Mouse (Mus musculus): ENCODE results near the gene Pcyt1b. TPM values are rescaled to one million over a fixed set of nuclear protein-coding genes. Genes with fewer than 3 reads are reported as not detected.

Gene Pcyt1b
- polyA plus RNA-seq (2015; fragmentation: Nextera tagmentation; extraction: Ambion mirVana): 2.0 and 2.1 TPM in 2 replicates

GRCm38 (mm10) chrX:93654218-93655002 is at the start of gene Pcyt1b:
Gene Pcyt1b (plus strand): TSS chrX:93654863.
- no peak within 1 kb of the TSS for H3K4me2 ChIP-seq (ENCODE audit: low read depth, low read length)
- no peaks in the 10 kb centered on the region for H3K9me3 ChIP-seq (ENCODE audit: low read length)

GRCm38 (mm10) chrX:93630256-93630655 is 24.4 kb upstream of the Pcyt1b start:
- no peak for DNase-seq
- peak overlapping the region; percentile 78 for H3K4me2 ChIP-seq (ENCODE audit: low read depth, low read length)
- 48% methylated on average over 1 of the region's 1 CpGs for whole genome bisulfite sequencing (ENCODE audit: insufficient replicate concordance)
- H3K27ac ChIP-seq (ENCODE audit: low read depth): no peak overlapping the region
- TF ChIP-seq CTCF (IDR thresholded peaks at IDR 0.05; ENCODE audit: low read depth): no peak
- TF ChIP-seq EP300 (IDR thresholded peaks at IDR 0.05; ENCODE audit: low read depth): no peak
- no peaks in the 10 kb centered on the region for H3K27me3 ChIP-seq (ENCODE audit: insufficient read depth, low read length)
- H3K9ac ChIP-seq (replicated peaks): no peak overlapping the region
- no peak for ATAC-seq
- peaks cover 4% of the 10 kb centered on the region; the same call in 1 of the 2 replicates for H3K4me1 ChIP-seq (ENCODE audit: insufficient read depth)
- peak overlapping the region; percentile 74 for H3K4me3 ChIP-seq (ENCODE audit: low read depth, low read length)
- no peaks in the 10 kb centered on the region for H3K36me3 ChIP-seq (replicated peaks; ENCODE audit: insufficient read depth, low read length)
- no peaks in the 10 kb centered on the region for H3K9me3 ChIP-seq (ENCODE audit: low read length)

More at GRCm38 (mm10) chrX:93654218-93655002, at the start of gene Pcyt1b:
- Histone ChIP-seq H3K4me1 (ENCODE audit: insufficient read depth) (no peaks in the 10 kb centered on the region), H3K36me3 (replicated peaks; ENCODE audit: insufficient read depth, low read length) (no peaks in the 10 kb centered on the region), H3K9ac (replicated peaks) (no peak within 1 kb of the TSS), H3K27me3 (ENCODE audit: insufficient read depth, low read length) (no peaks in the 10 kb centered on the region), H3K27ac (ENCODE audit: low read depth) (no peak within 1 kb of the TSS), H3K4me3 (ENCODE audit: low read depth, low read length) (no peak within 1 kb of the TSS)
- no peak for DNase-seq
- peak; percentile 21 for ATAC-seq
- 34% methylated on average over 3 of the region's 3 CpGs for WGBS (ENCODE audit: insufficient replicate concordance)
- TF ChIP-seq CTCF (IDR thresholded peaks at IDR 0.05; ENCODE audit: low read depth): no peak
- TF ChIP-seq EP300 (IDR thresholded peaks at IDR 0.05; ENCODE audit: low read depth): no peak

- H3K4me2 ChIP-seq (ENCODE audit: low read depth, low read length): peak within 1 kb of the TSS; percentile 78
- WGBS (ENCODE audit: insufficient replicate concordance): 20% methylated on average over 53 of the region's 53 CpGs
- H3K4me3 ChIP-seq (ENCODE audit: low read depth, low read length): peak within 1 kb of the TSS; percentile 74
- H3K9ac ChIP-seq (replicated peaks): peak within 1 kb of the TSS; percentile 66
- no peaks in the 10 kb centered on the region for H3K27me3 ChIP-seq (ENCODE audit: insufficient read depth, low read length)
- H3K27ac ChIP-seq (ENCODE audit: low read depth): peak within 1 kb of the TSS; percentile 62
- peak; percentile 86 for DNase-seq
- TF ChIP-seq EP300 (IDR thresholded peaks at IDR 0.05; ENCODE audit: low read depth) (0 out of 2 replicates have a peak, but pooled peaks have one; percentile 23), CTCF (IDR thresholded peaks at IDR 0.05; ENCODE audit: low read depth) (no peak)
- no peaks in the 10 kb centered on the region for H3K36me3 ChIP-seq (replicated peaks; ENCODE audit: insufficient read depth, low read length)
- ATAC-seq: peak; percentile 100
- peaks cover 4% of the 10 kb centered on the region; the same call in 1 of the 2 replicates for H3K4me1 ChIP-seq (ENCODE audit: insufficient read depth)
- H3K9me3 ChIP-seq (ENCODE audit: low read length): no peaks in the 10 kb centered on the region
These were observed 22.8 kb upstream of the Pcyt1b start, which contains the start of gene Pola1 for GRCm38 (mm10) chrX:93631657-93632449. Gene Pola1 (minus strand): TSS chrX:93632155.

- H3K27ac ChIP-seq (ENCODE audit: low read depth): no peak overlapping the region
- no peak overlapping the region for H3K4me3 ChIP-seq (ENCODE audit: low read depth, low read length)
- H3K4me2 ChIP-seq (ENCODE audit: low read depth, low read length): no peak overlapping the region
- H3K9ac ChIP-seq (replicated peaks): no peak overlapping the region
- H3K4me1 ChIP-seq (ENCODE audit: insufficient read depth): peaks cover 4% of the 10 kb centered on the region; the same call in 1 of the 2 replicates
- no peak for ATAC-seq
- no peaks in the 10 kb centered on the region for H3K27me3 ChIP-seq (ENCODE audit: insufficient read depth, low read length)
- no peak for DNase-seq
- H3K36me3 ChIP-seq (replicated peaks; ENCODE audit: insufficient read depth, low read length): no peaks in the 10 kb centered on the region
- 67% methylated on average over 2 of the region's 2 CpGs for WGBS (ENCODE audit: insufficient replicate concordance)
- no peaks in the 10 kb centered on the region for H3K9me3 ChIP-seq (ENCODE audit: low read length)
- TF ChIP-seq EP300 (IDR thresholded peaks at IDR 0.05; ENCODE audit: low read depth) (no peak), CTCF (IDR thresholded peaks at IDR 0.05; ENCODE audit: low read depth) (no peak)
These were observed 19.7 kb upstream of the Pcyt1b start for GRCm38 (mm10) chrX:93634861-93635375.

- Histone ChIP-seq H3K4me3 (ENCODE audit: low read depth, low read length) (no peak overlapping the region), H3K4me1 (ENCODE audit: insufficient read depth) (no peaks in the 10 kb centered on the region), H3K9me3 (ENCODE audit: low read length) (no peaks in the 10 kb centered on the region), H3K4me2 (ENCODE audit: low read depth, low read length) (no peak overlapping the region), H3K9ac (replicated peaks) (no peak overlapping the region), H3K27me3 (ENCODE audit: insufficient read depth, low read length) (no peaks in the 10 kb centered on the region), H3K27ac (ENCODE audit: low read depth) (no peak overlapping the region), H3K36me3 (replicated peaks; ENCODE audit: insufficient read depth, low read length) (no peaks in the 10 kb centered on the region)
- ATAC-seq (no peak), DNase-seq (no peak)
- 73% methylated on average over 3 of the region's 3 CpGs for WGBS (ENCODE audit: insufficient replicate concordance)
- TF ChIP-seq EP300 (IDR thresholded peaks at IDR 0.05; ENCODE audit: low read depth) (no peak), CTCF (IDR thresholded peaks at IDR 0.05; ENCODE audit: low read depth) (no peak)
These were observed 11.1 kb upstream of the Pcyt1b start for GRCm38 (mm10) chrX:93643600-93643999.

GRCm38 (mm10) chrX:93644022-93644421 is 10.6 kb upstream of the Pcyt1b start:
- ATAC-seq: no peak

More at GRCm38 (mm10) chrX:93644022-93644421, 10.6 kb upstream of the Pcyt1b start:
- Histone ChIP-seq H3K27me3 (ENCODE audit: insufficient read depth, low read length) (no peaks in the 10 kb centered on the region), H3K9ac (replicated peaks) (no peak overlapping the region), H3K4me3 (ENCODE audit: low read depth, low read length) (no peak overlapping the region), H3K4me1 (ENCODE audit: insufficient read depth) (no peaks in the 10 kb centered on the region), H3K36me3 (replicated peaks; ENCODE audit: insufficient read depth, low read length) (no peaks in the 10 kb centered on the region), H3K4me2 (ENCODE audit: low read depth, low read length) (no peak overlapping the region), H3K9me3 (ENCODE audit: low read length) (no peaks in the 10 kb centered on the region), H3K27ac (ENCODE audit: low read depth) (no peak overlapping the region)
- TF ChIP-seq CTCF (IDR thresholded peaks at IDR 0.05; ENCODE audit: low read depth) (no peak), EP300 (IDR thresholded peaks at IDR 0.05; ENCODE audit: low read depth) (no peak)
- DNase-seq: no peak
